Mouse (Mus musculus) macrophage (primary cell): ENCODE data around the gene Gpam. TPM values are rescaled to one million over a fixed set of nuclear protein-coding genes. Genes with fewer than 3 reads are reported as not detected.
"Not testable (repeated sequence)": the region's sequence is repeated elsewhere in the genome, so short reads cannot be mapped to it uniquely, and the experiment has no call there.

Experiments used
- H3K27ac ChIP-seq: fragments of 350-480 bp; formaldehyde crosslinking; 2 replicates; pipeline ENCODE4 v1.9.0; 2021
- H3K36me3 ChIP-seq: fragments of 350-480 bp; formaldehyde crosslinking; 2 replicates; pipeline ENCODE4 v1.9.0; 2021; ENCODE audit errors: inconsistent target
- H3K4me3 ChIP-seq: fragments of 350-480 bp; formaldehyde crosslinking; 2 replicates; pipeline ENCODE4 v1.9.0; 2021; ENCODE audit errors: inconsistent target
- H3K79me2 ChIP-seq: fragments of 350-480 bp; formaldehyde crosslinking; 2 replicates; pipeline ENCODE4 v1.9.0; 2021; ENCODE audit errors: inconsistent target
- WGBS: methylation state at CpG from one replicate; pipeline ENCODE4 v1.1.7; 2026; ENCODE audit warnings: inconsistent platforms; ENCODE audit not compliant: missing documents; 5-methylcytosine and 5-hydroxymethylcytosine counted together
- polyA plus RNA-seq: library from polyadenylated mRNA; stranded (reverse); fragments of 250-400 nt; gene quantifications from 3 replicates; pipeline ENCODE4 v1.2.4, GENCODE M21; 2018; ENCODE audit warnings: inconsistent platforms

Gene Gpam
- polyA plus RNA-seq, 1 experiment from 2014 or later: 4.3 TPM

DNA sequence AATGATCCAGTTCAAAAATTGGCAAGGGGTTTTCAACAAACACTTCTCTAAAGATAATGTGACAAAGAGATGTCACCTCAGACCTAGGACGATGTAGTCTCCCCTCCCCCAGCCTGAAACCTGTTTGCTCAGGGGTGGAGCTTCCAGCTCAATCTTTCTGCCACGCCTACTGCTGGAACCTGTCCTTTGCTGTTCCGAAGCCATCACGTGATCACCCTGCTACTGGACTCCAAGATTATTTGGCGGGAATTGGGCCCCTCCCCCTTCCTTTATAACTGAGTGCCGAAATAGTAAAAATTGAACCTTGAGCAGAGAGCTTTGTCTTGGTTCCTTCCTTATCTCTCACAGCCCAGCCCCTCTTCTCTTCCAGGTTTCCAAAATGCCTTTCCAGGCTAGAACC is 25.2 kb upstream of the Gpam start:
- WGBS: 71% methylated on average over 4 of the region's 6 CpGs
- not testable (repeated sequence) for H3K36me3 ChIP-seq, H3K4me3 ChIP-seq, H3K79me2 ChIP-seq, H3K27ac ChIP-seq

- 91% methylated on average over 6 of the region's 6 CpGs for WGBS
- H3K36me3 ChIP-seq: no peaks in the 10 kb centered on the region
- no peak overlapping the region for H3K4me3 ChIP-seq
These were observed 22.6 kb upstream of the Gpam start for GRCm38 (mm10) chr19:55149646-55150045.

GRCm38 (mm10) chr19:55148109-55148508 is 21.1 kb upstream of the Gpam start:
- H3K79me2 ChIP-seq: no peaks in the 10 kb centered on the region
- H3K36me3 ChIP-seq: no peaks in the 10 kb centered on the region
- H3K4me3 ChIP-seq: no peak overlapping the region
- 45% methylated on average over 6 of the region's 6 CpGs for WGBS
- H3K27ac ChIP-seq: no peak overlapping the region

More at GRCm38 (mm10) chr19:55149646-55150045, 22.6 kb upstream of the Gpam start:
- H3K79me2 ChIP-seq: no peaks in the 10 kb centered on the region
- H3K27ac ChIP-seq: no peak overlapping the region

DNA sequence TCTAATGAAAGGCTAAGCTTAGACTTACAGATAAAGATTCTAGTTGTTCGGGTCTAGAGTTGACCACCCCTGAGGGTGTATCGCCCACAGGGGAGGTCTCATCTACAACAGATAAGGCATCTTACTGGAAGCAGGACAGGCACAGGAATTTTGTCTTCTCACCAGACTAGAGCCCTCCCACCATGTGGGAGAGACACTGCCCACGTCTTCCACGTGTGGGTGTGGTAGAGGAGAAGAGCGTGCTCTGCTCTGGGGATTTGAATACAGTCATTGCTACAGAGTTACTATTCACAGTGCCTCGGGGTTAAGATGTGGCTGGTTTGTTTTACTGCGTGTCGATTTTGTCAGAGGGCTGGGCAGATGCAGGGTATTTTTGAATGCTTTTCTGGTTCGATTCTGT is 20.5 kb upstream of the Gpam start:
- WGBS: 82% methylated on average over 9 of the region's 9 CpGs
- Histone ChIP-seq H3K27ac (no peak overlapping the region), H3K79me2 (no peaks in the 10 kb centered on the region), H3K36me3 (no peaks in the 10 kb centered on the region), H3K4me3 (no peak overlapping the region)

DNA sequence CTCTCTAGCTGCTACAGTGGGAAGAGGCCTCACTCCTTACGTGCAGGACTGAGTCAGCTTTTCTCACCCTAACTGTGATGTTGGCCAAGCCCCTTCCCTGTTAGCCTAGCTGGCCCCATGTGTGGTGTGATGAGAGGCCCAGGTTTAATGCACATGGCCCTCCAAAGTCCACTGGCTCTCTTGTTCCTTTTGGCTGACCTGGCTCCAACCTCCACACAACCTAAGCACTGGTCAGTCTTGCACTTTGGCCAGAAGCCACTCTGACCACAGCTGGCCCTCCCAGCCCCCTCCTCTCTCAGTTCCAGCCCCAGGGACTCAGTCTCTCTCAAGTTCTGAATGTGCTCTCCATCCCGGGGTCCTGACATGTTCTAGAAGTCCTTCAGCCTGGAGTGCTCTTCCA is 18.1 kb upstream of the Gpam start:
- 85% methylated on average over 2 of the region's 2 CpGs for WGBS

DNA sequence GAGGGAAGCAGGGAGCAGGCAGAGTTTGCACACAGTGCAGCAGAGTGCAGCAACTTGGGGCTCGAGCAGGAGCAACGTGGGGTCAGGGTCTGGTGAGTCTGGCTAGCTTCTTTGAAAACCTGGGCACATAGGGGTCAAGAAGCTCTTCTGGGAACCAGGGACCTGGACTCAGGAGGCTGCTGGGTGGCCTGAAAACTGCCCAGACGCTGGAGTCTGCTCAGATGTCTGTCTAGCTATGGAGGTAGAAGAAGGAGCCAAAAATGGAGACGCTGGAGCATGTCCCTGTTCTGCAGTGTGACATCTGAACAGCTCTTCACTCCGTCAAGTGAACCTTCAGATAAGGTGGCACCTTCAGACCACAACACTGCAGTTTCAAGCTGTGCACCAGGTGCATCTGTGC is 17.7 kb upstream of the Gpam start:
- H3K36me3 ChIP-seq: no peaks in the 10 kb centered on the region
- 81% methylated on average over 5 of the region's 5 CpGs for WGBS
- H3K27ac ChIP-seq: no peak overlapping the region
- H3K79me2 ChIP-seq: no peaks in the 10 kb centered on the region
- no peak overlapping the region for H3K4me3 ChIP-seq

More for the DNA sequence above, 18.1 kb upstream of the Gpam start:
- no peak overlapping the region for H3K27ac ChIP-seq
- H3K4me3 ChIP-seq: no peak overlapping the region
- H3K79me2 ChIP-seq: no peaks in the 10 kb centered on the region
- H3K36me3 ChIP-seq: no peaks in the 10 kb centered on the region

GRCm38 (mm10) chr19:55143391-55144300 is 16.6 kb upstream of the Gpam start:
- Histone ChIP-seq H3K36me3 (no peaks in the 10 kb centered on the region), H3K4me3 (no peak overlapping the region), H3K79me2 (no peaks in the 10 kb centered on the region), H3K27ac (no peak overlapping the region)
- 74% methylated on average over 11 of the region's 11 CpGs for WGBS

DNA sequence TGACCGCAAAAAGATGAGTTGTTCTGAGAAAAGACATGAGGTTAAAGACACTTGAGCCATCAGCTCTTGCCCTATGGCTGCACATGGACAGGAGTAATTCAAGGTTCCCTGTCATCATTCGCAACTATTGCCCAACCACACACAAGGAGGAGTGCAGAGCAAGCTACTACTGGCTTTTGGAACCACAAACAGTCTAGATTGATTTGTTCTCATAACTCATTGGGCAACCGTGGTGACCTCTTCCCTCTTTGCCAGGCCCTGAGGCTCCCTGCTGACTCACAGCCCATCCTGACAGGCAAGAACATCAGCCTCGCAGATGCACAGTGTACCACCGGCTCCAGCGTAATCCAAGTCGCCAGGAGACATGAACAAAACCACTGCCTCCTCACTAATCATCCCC is 12.3 kb upstream of the Gpam start:
- no peaks in the 10 kb centered on the region for H3K36me3 ChIP-seq
- WGBS: 33% methylated on average over 7 of the region's 7 CpGs
- H3K4me3 ChIP-seq: no peak overlapping the region
- no peaks in the 10 kb centered on the region for H3K79me2 ChIP-seq
- no peak overlapping the region for H3K27ac ChIP-seq

- Histone ChIP-seq H3K36me3 (no peaks in the 10 kb centered on the region), H3K27ac (no peak overlapping the region), H3K4me3 (no peak overlapping the region), H3K79me2 (no peaks in the 10 kb centered on the region)
- 84% methylated on average over 7 of the region's 7 CpGs for WGBS
These were observed 11.5 kb upstream of the Gpam start for GRCm38 (mm10) chr19:55138506-55138905.

DNA sequence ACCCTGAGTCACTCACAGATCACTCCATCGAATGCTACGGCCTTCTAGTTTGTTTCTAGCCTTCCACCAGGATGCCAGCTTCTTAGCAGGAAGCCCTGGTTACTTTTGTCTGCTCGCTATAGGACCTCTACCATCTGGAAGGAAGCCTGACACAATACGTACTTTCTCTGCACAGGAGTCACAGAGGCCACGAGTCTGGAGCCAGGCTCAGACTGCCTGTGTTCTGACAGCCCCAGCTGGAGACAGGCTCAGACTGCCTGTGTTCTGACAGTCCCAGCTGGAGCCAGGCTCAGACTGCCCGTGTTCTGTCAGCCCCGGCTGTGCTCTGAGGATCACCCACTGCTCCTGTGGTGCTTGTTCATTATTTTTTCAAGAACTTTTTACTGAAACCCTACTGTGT is 10.8 kb upstream of the Gpam start:
- H3K79me2 ChIP-seq: no peaks in the 10 kb centered on the region
- H3K36me3 ChIP-seq: no peaks in the 10 kb centered on the region
- no peak overlapping the region for H3K4me3 ChIP-seq
- H3K27ac ChIP-seq: no peak overlapping the region
- 68% methylated on average over 7 of the region's 7 CpGs for WGBS

DNA sequence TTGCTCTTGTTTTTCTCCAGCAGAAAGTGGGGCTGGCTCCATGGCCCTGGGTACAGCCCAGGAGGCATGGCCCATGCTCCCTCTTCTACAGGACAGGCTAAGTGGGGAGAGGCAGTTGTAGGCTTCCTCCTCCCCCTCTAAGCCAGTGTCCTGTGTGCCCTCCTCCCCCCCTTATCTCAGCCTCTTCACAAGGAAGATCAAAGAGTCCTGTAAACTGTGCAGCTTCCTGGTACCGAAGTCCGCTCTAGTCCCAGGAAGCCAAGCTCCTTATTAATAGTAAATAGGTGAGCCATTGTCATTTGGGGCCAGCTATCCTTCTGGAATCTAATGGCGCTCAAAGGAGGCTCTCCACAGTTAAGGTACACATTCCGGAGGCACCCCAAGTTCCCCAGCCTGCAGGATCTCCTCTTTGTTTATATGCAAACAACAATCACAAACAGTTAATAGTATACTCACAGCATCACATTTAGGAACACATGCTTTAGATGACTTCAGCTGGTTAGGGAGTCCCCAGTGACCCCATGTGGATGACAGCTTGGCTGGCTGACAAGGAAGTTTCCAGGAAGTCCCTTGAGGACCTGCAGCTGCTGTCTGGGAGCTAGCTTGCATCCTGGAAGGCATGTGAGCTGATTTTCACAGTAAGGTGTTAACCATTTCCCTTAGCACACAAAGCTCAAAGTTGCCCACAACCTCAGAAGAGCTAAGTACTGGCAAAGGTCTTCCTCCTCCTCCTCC is 9.8 kb upstream of the Gpam start:
- 78% methylated on average over 4 of the region's 4 CpGs for WGBS
- no peak overlapping the region for H3K4me3 ChIP-seq
- no peaks in the 10 kb centered on the region for H3K36me3 ChIP-seq

GRCm38 (mm10) chr19:55135918-55136317 is 8.9 kb upstream of the Gpam start:
- Histone ChIP-seq H3K36me3 (no peaks in the 10 kb centered on the region), H3K27ac (no peak overlapping the region), H3K4me3 (no peak overlapping the region), H3K79me2 (no peaks in the 10 kb centered on the region)
- 79% methylated on average over 3 of the region's 3 CpGs for WGBS

More for the DNA sequence above, 9.8 kb upstream of the Gpam start:
- Histone ChIP-seq H3K79me2 (no peaks in the 10 kb centered on the region), H3K27ac (no peak overlapping the region)

- no peaks in the 10 kb centered on the region for H3K36me3 ChIP-seq
- WGBS: 70% methylated on average over 9 of the region's 9 CpGs
- H3K27ac ChIP-seq: no peak overlapping the region
- H3K79me2 ChIP-seq: no peaks in the 10 kb centered on the region
- H3K4me3 ChIP-seq: no peak overlapping the region
These were observed 7.5 kb upstream of the Gpam start for GRCm38 (mm10) chr19:55134521-55134920.

DNA sequence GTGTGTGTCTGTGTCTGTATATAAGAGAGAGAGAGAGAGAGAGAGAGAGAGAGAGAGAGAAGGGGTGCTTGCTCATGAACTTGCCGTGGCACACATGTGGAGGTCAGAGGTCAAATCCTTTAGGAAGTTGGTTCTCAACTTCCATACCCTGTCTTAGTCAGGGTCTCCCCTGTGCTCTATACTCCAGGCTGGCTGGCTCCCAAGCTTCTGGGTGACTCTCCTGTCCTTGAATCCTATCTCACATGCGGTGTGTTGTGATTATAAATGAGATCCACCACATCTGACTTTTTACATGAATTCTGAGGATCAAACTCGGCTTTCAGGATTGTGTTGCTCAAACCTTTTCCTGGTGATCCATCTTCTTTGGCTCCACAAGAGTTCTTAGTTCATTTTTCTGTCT is 5.4 kb upstream of the Gpam start:
- no peaks in the 10 kb centered on the region for H3K36me3 ChIP-seq
- H3K4me3 ChIP-seq: no peak overlapping the region
- H3K27ac ChIP-seq: no peak overlapping the region
- H3K79me2 ChIP-seq: no peaks in the 10 kb centered on the region
- WGBS: 88% methylated on average over 3 of the region's 3 CpGs

GRCm38 (mm10) chr19:55131747-55132146 is 4.7 kb upstream of the Gpam start:
- H3K79me2 ChIP-seq: no peaks in the 10 kb centered on the region
- no peaks in the 10 kb centered on the region for H3K36me3 ChIP-seq
- 50% methylated on average over 1 of the region's 1 CpGs for WGBS
- no peak overlapping the region for H3K27ac ChIP-seq
- no peak overlapping the region for H3K4me3 ChIP-seq
